Mouse (Mus musculus) kidney, embryonic 14.5 days (tissue): ENCODE results near the gene Gls. TPM values are rescaled to one million over a fixed set of nuclear protein-coding genes. Genes with fewer than 3 reads are reported as not detected.

Source experiments
- ATAC-seq: fragments of 200-750 bp; cut with Nextera tagmentation; 2 replicates; pipeline ENCODE4 v1.8.0; 2017; ENCODE audit warnings: moderate number of reproducible peaks, mild to moderate bottlenecking, moderate TSS enrichment, moderate library complexity; ENCODE audit not compliant: low FRiP score, low TSS enrichment
- H3K27ac ChIP-seq: fragments of 300-500 bp; sonication (generic); 2 replicates; pipeline ENCODE4 v1.5.1; 2014; ENCODE audit warnings: low read depth, mild to moderate bottlenecking, low read length, moderate library complexity, mixed read lengths
- H3K27me3 ChIP-seq: fragments of 300-500 bp; sonication (generic); 2 replicates; pipeline ENCODE4 v1.6.1; 2014; ENCODE audit warnings: mild to moderate bottlenecking, low read length; ENCODE audit not compliant: control insufficient read depth, insufficient read depth
- H3K36me3 ChIP-seq: fragments of 300-500 bp; sonication (generic); 2 replicates; pipeline ENCODE4 v1.6.1; 2014; ENCODE audit warnings: low read length, mixed read lengths; ENCODE audit not compliant: control insufficient read depth, insufficient read depth
- H3K4me1 ChIP-seq: fragments of 300-500 bp; sonication (generic); 2 replicates; pipeline ENCODE4 v1.6.1; 2014; ENCODE audit warnings: low read length, mixed read lengths; ENCODE audit not compliant: control insufficient read depth, insufficient read depth
- H3K4me2 ChIP-seq: fragments of 300-500 bp; sonication (generic); replicated peaks from 2 replicates; pipeline ENCODE4 v1.6.1; 2014; ENCODE audit warnings: low read depth, mild to moderate bottlenecking, low read length
- H3K4me3 ChIP-seq: fragments of 300-500 bp; sonication (generic); 2 replicates; pipeline ENCODE4 v1.5.1; 2014; ENCODE audit warnings: mild to moderate bottlenecking, low read length
- H3K9ac ChIP-seq: fragments of 300-500 bp; sonication (generic); 2 replicates; pipeline ENCODE4 v1.6.1; 2014; ENCODE audit warnings: low read depth, mild to moderate bottlenecking, low read length, moderate library complexity
- H3K9me3 ChIP-seq: fragments of 300-500 bp; sonication (generic); 2 replicates; pipeline ENCODE4 v1.6.1; 2016; ENCODE audit warnings: low read length; ENCODE audit not compliant: control insufficient read depth
- WGBS: fragments of 180-500 bp; shearing (Covaris S2); extraction: QIAGEN DNeasy Blood & Tissue Kit; methylation state at CpG from one replicate; pipeline ENCODE4 v1.1.7; 2014; 5-methylcytosine and 5-hydroxymethylcytosine counted together
- polyA plus RNA-seq: library from polyadenylated mRNA; unstranded; fragments of >200 nt; fragmentation: Nextera tagmentation; extraction: Ambion mirVana; gene quantifications from 2 replicates; pipeline ENCODE4 v1.2.1, GENCODE M21; 2014

Gene Gls
- polyA plus RNA-seq, 1 experiment from 2014 or later: 37.1 TPM

- no peak for ATAC-seq
- no peak overlapping the region for H3K4me3 ChIP-seq
- H3K9ac ChIP-seq: no peak overlapping the region
- no peaks in the 10 kb centered on the region for H3K27me3 ChIP-seq
- no peaks in the 10 kb centered on the region for H3K9me3 ChIP-seq
- H3K27ac ChIP-seq: no peak overlapping the region
- 87% methylated on average over 2 of the region's 2 CpGs for WGBS
- no peaks in the 10 kb centered on the region for H3K36me3 ChIP-seq
- no peak overlapping the region for H3K4me2 ChIP-seq
- H3K4me1 ChIP-seq: 0 out of 2 replicates have a peak, but pooled peaks cover 8% of the 10 kb centered on the region
Measured at GRCm38 (mm10) chr1:52252447-52252846, 19.4 kb upstream of the Gls start.

- Histone ChIP-seq H3K9me3 (no peaks in the 10 kb centered on the region), H3K27me3 (no peaks in the 10 kb centered on the region), H3K36me3 (no peaks in the 10 kb centered on the region), H3K4me3 (no peak overlapping the region), H3K27ac (no peak overlapping the region), H3K4me2 (no peak overlapping the region), H3K4me1 (0 out of 2 replicates have a peak, but pooled peaks cover 8% of the 10 kb centered on the region), H3K9ac (no peak overlapping the region)
- ATAC-seq: peak; percentile 63
- 38% methylated on average over 7 of the region's 7 CpGs for whole genome bisulfite sequencing
Measured at GRCm38 (mm10) chr1:52251038-52251735, 18.2 kb upstream of the Gls start.

GRCm38 (mm10) chr1:52248899-52249556, 16.0 kb upstream of the Gls start:
- Histone ChIP-seq H3K9ac (no peak overlapping the region), H3K36me3 (no peaks in the 10 kb centered on the region)

GRCm38 (mm10) chr1:52242270-52242669, 9.2 kb upstream of the Gls start:
- 51% methylated on average over 3 of the region's 3 CpGs for WGBS
- H3K27ac ChIP-seq: no peak overlapping the region
- no peak for ATAC-seq

More at GRCm38 (mm10) chr1:52248899-52249556, 16.0 kb upstream of the Gls start:
- H3K27me3 ChIP-seq: no peaks in the 10 kb centered on the region
- no peaks in the 10 kb centered on the region for H3K9me3 ChIP-seq
- no peak for ATAC-seq
- H3K27ac ChIP-seq: no peak overlapping the region
- H3K4me2 ChIP-seq: no peak overlapping the region
- 90% methylated on average over 3 of the region's 3 CpGs for WGBS
- 0 out of 2 replicates have a peak, but pooled peaks cover 8% of the 10 kb centered on the region for H3K4me1 ChIP-seq
- no peak overlapping the region for H3K4me3 ChIP-seq

GRCm38 (mm10) chr1:52232766-52233140, 279 bp downstream of the Gls start:
- under 1% methylated on average over 46 of the region's 57 CpGs for WGBS
- H3K4me1 ChIP-seq: no peaks in the 10 kb centered on the region
- H3K36me3 ChIP-seq: no peaks in the 10 kb centered on the region
- H3K9me3 ChIP-seq: no peaks in the 10 kb centered on the region
- peak overlapping the region; percentile 94 for H3K4me3 ChIP-seq
- H3K9ac ChIP-seq: peak overlapping the region; percentile 97
- peak overlapping the region; percentile 80 for H3K4me2 ChIP-seq
- ATAC-seq: peak; percentile 81
- peak overlapping the region; percentile 93 for H3K27ac ChIP-seq
- no peaks in the 10 kb centered on the region for H3K27me3 ChIP-seq

More at GRCm38 (mm10) chr1:52242270-52242669, 9.2 kb upstream of the Gls start:
- Histone ChIP-seq H3K27me3 (no peaks in the 10 kb centered on the region), H3K4me2 (no peak overlapping the region), H3K36me3 (no peaks in the 10 kb centered on the region), H3K9me3 (no peaks in the 10 kb centered on the region), H3K4me1 (no peaks in the 10 kb centered on the region), H3K4me3 (no peak overlapping the region), H3K9ac (no peak overlapping the region)

- Histone ChIP-seq H3K4me2 (peak overlapping the region; percentile 80), H3K36me3 (no peaks in the 10 kb centered on the region), H3K9ac (peak overlapping the region; percentile 97), H3K4me1 (no peaks in the 10 kb centered on the region), H3K27ac (peak overlapping the region; percentile 93), H3K27me3 (no peaks in the 10 kb centered on the region), H3K4me3 (peak overlapping the region; percentile 94), H3K9me3 (no peaks in the 10 kb centered on the region)
- ATAC-seq: peak; percentile 47
- under 1% methylated on average over 47 of the region's 69 CpGs for WGBS
Measured at GRCm38 (mm10) chr1:52231939-52232765, 880 bp downstream of the Gls start.

- H3K27me3 ChIP-seq: no peaks in the 10 kb centered on the region
Measured at GRCm38 (mm10) chr1:52230404-52230803, 2.6 kb downstream of the Gls start.

GRCm38 (mm10) chr1:52228178-52228577, 4.9 kb downstream of the Gls start:
- H3K36me3 ChIP-seq: no peaks in the 10 kb centered on the region
- ATAC-seq: no peak
- H3K27me3 ChIP-seq: no peaks in the 10 kb centered on the region
- H3K4me3 ChIP-seq: no peak overlapping the region
- no peak overlapping the region for H3K9ac ChIP-seq
- no peaks in the 10 kb centered on the region for H3K9me3 ChIP-seq
- no peaks in the 10 kb centered on the region for H3K4me1 ChIP-seq
- 91% methylated on average over 6 of the region's 6 CpGs for WGBS
- H3K4me2 ChIP-seq: no peak overlapping the region
- H3K27ac ChIP-seq: no peak overlapping the region

More at GRCm38 (mm10) chr1:52230404-52230803, 2.6 kb downstream of the Gls start:
- no peak overlapping the region for H3K4me2 ChIP-seq
- H3K36me3 ChIP-seq: no peaks in the 10 kb centered on the region
- no peak overlapping the region for H3K9ac ChIP-seq
- no peak overlapping the region for H3K4me3 ChIP-seq
- H3K27ac ChIP-seq: no peak overlapping the region
- 76% methylated on average over 1 of the region's 1 CpGs for WGBS
- no peaks in the 10 kb centered on the region for H3K9me3 ChIP-seq
- ATAC-seq: no peak
- H3K4me1 ChIP-seq: no peaks in the 10 kb centered on the region
